Mouse (Mus musculus): ENCODE data around the gene Ryr2.

DNA sequence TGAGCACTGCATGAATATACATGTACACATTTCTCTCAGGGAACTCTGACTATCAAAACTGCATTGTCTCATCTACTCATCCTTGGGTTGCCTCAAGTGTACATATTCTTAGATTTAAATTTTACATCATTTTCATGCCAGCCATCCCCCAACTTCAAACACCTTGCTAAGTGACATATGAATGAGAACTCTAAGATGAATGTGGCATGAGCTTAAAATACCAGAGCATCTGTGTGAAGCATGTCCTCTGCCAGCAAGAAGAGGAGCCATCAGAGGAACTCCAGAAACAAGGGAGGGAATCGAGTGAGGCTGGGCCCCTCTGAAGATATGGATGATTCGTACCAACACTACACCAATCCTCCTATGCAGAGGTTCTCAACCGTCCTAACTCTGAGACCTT, 222.6 kb downstream of the Ryr2 start:
- TF ChIP-seq CTCF (IDR thresholded peaks at IDR 0.05) = no peak
- TF ChIP-seq EP300 (IDR thresholded peaks at IDR 0.05; ENCODE audit: insufficient read depth, low read depth, low read length) = no peak
- no peak for TF ChIP-seq POLR2A (IDR thresholded peaks at IDR 0.05; ENCODE audit: insufficient read depth, low read depth, low read length)
